Mouse (Mus musculus) cerebellum, adult 2 months (tissue): ENCODE data around the gene Srrm3. TPM values are rescaled to one million over a fixed set of nuclear protein-coding genes. Genes with fewer than 3 reads are reported as not detected.

Experiments used
- DNase-seq, 2 experiments: peaks; one replicate each; pipeline ENCODE4 v3.0.0; 2021
- H3K27ac ChIP-seq: fragments of 200-500 bp; 2 replicates; pipeline ENCODE4 v1.5.1; 2012; ENCODE audit warnings: low read length, control low read depth, inconsistent platforms; ENCODE audit not compliant: insufficient read depth
- H3K27me3 ChIP-seq: fragments of 200-500 bp; 2 replicates; pipeline ENCODE4 v1.6.1; 2012; ENCODE audit warnings: inconsistent platforms, mild to moderate bottlenecking, low read length, moderate library complexity; ENCODE audit not compliant: control insufficient read depth, insufficient read depth
- H3K4me1 ChIP-seq: fragments of 200-500 bp; 2 replicates; pipeline ENCODE4 v1.6.1; 2011; ENCODE audit warnings: low read length; ENCODE audit not compliant: control insufficient read depth, insufficient read depth
- H3K4me3 ChIP-seq: fragments of 200-500 bp; replicated peaks from 2 replicates; pipeline ENCODE3; 2011; ENCODE audit warnings: mild to moderate bottlenecking, low read depth, low read length, control low read depth; ENCODE audit not compliant: insufficient read depth
- CTCF ChIP-seq: fragments of 200-500 bp; IDR thresholded peaks from 2 replicates; pipeline ENCODE4 v1.5.1; 2011; ENCODE audit warnings: low read depth, mild to moderate bottlenecking, control low read depth, low read length, moderate library complexity, borderline replicate concordance; ENCODE audit not compliant: insufficient read depth
- POLR2A ChIP-seq: fragments of 200-500 bp; IDR thresholded peaks from 2 replicates; pipeline ENCODE4 v1.6.1; 2011; ENCODE audit warnings: low read length, control low read depth, borderline replicate concordance; ENCODE audit not compliant: insufficient read depth
- WGBS: fragments of 180-500 bp; shearing (Covaris S2); methylation state at CpG from one replicate; pipeline ENCODE4 v1.1.7; 2018; 5-methylcytosine and 5-hydroxymethylcytosine counted together
- polyA plus RNA-seq: library from polyadenylated mRNA; depleted of rRNA; stranded (reverse); fragments of >200 nt; gene quantifications from 2 replicates; pipeline ENCODE4 v1.2.3, GENCODE M21; 2012

Srrm3 gene
- polyA plus RNA-seq, 1 experiment = 123 TPM

DNA sequence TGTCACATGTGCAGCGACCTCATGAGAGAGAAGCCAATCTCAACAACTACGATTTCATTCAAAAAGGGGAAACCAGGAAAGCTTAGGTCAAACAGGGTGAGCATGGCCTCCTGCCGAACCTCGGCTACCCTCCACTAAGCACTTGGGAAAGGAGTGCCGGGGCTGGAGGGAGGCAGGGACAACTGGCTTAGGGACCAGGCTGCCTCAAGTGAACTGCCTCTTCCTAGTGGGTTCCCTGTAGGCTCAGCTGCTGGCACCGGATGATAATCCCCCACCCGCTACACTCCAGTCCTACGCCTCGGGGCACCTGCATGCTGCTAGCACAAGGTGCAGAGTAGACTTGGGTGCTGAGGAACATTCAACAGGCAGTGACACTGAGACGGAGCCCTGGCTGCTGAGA, 103.0 kb downstream of the Srrm3 start:
- H3K27ac ChIP-seq = no peak overlapping the region
- WGBS = 69% methylated on average over 10 of the region's 10 CpGs
- H3K4me1 ChIP-seq = peaks cover 43% of the 10 kb centered on the region
- H3K27me3 ChIP-seq = no peaks in the 10 kb centered on the region
- TF ChIP-seq CTCF (no peak), POLR2A (no peak)
- no peak overlapping the region for H3K4me3 ChIP-seq
- peak in 1 of 2 experiments; percentile 27 for DNase-seq

DNA sequence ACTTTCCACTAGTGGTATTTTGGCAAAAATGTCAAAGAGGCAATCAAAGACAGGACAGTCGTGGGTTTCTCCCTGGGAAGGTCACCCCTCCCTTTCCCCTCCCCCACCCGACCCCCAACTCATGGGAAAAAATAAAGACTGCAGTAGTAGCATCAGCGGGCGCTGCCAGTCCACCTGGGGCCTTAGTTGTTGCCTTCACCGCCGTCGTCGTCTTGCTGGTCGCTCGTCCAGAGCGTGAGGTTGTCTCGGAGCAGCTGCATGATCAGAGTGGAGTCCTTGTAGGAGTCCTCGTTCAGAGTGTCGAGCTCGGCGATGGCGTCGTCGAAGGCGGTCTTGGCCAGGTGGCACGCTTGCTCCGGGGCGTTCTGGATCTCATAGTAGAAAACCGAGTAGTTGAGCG, 104.1 kb downstream of the Srrm3 start:
- 76% methylated on average over 25 of the region's 25 CpGs for WGBS
- peak; percentile 22 to 34 for DNase-seq
- Histone ChIP-seq H3K27ac (no peak overlapping the region), H3K27me3 (no peaks in the 10 kb centered on the region), H3K4me3 (no peak overlapping the region), H3K4me1 (peaks cover 49% of the 10 kb centered on the region)
- TF ChIP-seq CTCF = no peak
- no peak for TF ChIP-seq POLR2A

DNA sequence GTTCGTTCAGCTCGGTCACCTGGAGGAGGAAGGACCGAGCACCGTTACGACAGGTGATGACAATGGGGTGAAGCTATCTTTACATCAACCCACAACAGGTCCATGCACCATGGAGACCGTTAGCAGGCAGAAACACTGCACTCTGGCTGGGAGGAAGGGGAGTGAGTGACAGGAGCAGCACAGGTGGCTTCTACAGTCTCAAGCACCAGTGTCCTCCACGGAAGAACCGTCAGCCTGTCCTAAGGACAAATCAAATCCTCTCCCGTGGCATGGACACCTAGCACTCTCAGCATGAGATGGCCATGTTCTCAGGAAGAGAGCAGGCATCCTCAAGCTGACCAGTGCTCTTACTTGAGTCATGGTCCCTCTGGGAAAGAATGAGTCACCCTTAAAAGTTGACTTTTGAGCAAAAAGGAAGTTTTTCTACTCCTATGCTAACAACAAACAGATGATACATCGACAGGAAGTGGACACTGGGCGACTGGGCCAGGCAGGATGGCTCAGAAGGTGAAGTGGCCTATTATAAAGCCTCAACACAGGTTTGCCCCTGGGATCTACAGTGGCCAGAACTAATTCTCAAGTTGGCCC, 105.0 kb downstream of the Srrm3 start:
- Histone ChIP-seq H3K4me1 (peaks cover 56% of the 10 kb centered on the region), H3K27me3 (no peaks in the 10 kb centered on the region), H3K27ac (peak overlapping the region; percentile 11; the same call in 1 of the 2 replicates), H3K4me3 (no peak overlapping the region)
- TF ChIP-seq CTCF (no peak), POLR2A (no peak)
- WGBS = 62% methylated on average over 11 of the region's 11 CpGs
- DNase-seq = peak in 1 of 2 experiments; percentile 24

DNA sequence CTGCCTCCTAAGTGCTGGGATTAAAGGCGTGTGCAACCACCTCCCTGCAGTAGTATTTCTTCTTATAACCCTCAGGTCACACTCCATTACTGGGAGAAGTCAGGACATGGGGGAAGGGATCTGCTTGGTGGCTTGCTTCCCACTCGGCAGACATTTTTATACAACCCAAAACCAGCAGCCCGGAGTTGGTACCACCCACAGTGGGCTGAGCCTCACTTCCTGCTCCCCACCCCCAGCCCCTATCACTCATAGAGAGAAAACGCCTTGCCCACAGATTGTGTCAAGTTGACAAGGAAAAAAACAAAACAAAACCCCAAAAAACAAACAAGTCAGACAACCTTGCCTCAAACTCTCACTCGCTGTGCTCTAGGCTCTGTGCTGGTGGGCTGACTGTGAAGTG, 106.5 kb downstream of the Srrm3 start:
- DNase-seq = no peak
- TF ChIP-seq POLR2A (no peak), CTCF (no peak)
- H3K4me3 ChIP-seq = no peak overlapping the region
- no peaks in the 10 kb centered on the region for H3K27me3 ChIP-seq
- peaks cover 55% of the 10 kb centered on the region for H3K4me1 ChIP-seq
- peak overlapping the region; percentile 82 for H3K27ac ChIP-seq
- 67% methylated on average over 5 of the region's 5 CpGs for WGBS

DNA sequence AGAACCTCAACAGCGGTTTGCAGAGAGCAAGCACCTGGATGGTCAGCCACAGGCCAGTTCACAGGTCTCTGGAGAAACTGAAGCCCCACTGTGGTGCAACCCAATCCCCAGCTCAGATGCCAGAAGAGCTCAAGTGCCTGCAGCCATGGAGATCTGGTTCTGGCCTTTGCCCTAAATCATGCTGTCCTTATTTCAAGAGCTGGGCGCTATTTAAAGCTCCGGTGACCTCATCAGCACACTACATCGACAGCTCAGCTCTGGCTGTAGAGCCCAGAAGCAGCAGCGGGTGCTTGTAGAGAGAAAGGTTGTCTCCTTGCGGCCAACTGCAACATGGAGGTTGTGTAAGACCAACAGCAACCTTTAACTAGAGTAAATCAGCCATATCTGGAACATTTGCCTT, 107.5 kb downstream of the Srrm3 start:
- H3K27ac ChIP-seq = peak overlapping the region; percentile 82
- TF ChIP-seq CTCF (no peak), POLR2A (no peak)
- no peaks in the 10 kb centered on the region for H3K27me3 ChIP-seq
- no peak overlapping the region for H3K4me3 ChIP-seq
- WGBS = 18% methylated on average over 6 of the region's 6 CpGs
- peaks cover 55% of the 10 kb centered on the region for H3K4me1 ChIP-seq
- DNase-seq = peak; percentile 59 to 81

DNA sequence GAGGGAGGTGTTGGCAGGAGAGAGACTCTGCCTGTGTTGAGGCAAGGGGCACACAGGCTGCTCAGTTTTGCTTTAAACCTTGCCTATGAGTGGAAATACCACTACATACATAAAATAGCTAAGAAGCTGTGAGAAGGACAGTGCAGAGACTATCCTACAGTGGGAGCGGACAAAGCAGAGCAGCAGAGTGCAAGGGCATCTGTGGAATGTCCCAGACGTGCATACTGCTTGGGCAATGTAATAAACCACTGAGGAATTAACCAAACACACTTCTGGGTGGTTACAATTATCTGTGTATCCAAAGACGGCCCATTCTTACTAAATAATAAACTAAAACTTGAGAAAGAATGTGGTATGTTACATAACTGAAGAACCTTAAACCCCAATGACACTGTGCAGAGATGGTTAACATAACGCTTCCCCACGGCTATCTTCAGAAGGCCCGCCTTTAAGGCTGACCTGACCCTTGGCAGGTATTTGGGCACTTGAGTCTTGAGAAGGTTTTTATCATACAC, 109.4 kb downstream of the Srrm3 start:
- 0 out of 2 replicates have a peak overlapping the region, but pooled peaks have one; percentile 34 for H3K27ac ChIP-seq
- H3K4me3 ChIP-seq = no peak overlapping the region
- no peaks in the 10 kb centered on the region for H3K27me3 ChIP-seq
- WGBS = 53% methylated on average over 6 of the region's 6 CpGs
- TF ChIP-seq POLR2A = no peak
- no peak for TF ChIP-seq CTCF
- peaks cover 50% of the 10 kb centered on the region for H3K4me1 ChIP-seq
- DNase-seq = no peak

DNA sequence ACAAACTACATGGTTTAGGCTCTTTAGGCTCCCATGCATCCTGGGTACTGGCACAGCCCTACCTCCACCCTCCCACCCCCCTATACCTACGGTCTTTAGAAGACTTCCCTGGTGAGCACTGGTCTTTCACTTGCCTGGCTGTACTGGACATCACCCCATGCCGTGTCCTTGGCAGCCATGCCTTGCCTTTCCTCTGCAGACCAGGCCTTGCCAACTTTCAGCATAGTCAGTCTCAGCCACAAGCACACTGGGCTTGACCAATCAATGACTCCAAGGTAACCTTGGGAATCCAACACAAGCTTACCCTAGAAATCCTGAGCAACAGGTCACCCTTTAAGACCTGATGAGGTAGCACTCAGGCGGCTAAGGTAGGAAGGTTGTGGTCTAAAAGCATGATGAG, 109.9 kb downstream of the Srrm3 start:
- TF ChIP-seq CTCF (no peak), POLR2A (no peak)
- peaks cover 45% of the 10 kb centered on the region for H3K4me1 ChIP-seq
- 37% methylated on average over 3 of the region's 3 CpGs for WGBS
- no peaks in the 10 kb centered on the region for H3K27me3 ChIP-seq
- peak; percentile 78 to 86 for DNase-seq
- H3K4me3 ChIP-seq = no peak overlapping the region
- no peak overlapping the region for H3K27ac ChIP-seq
